Mouse (Mus musculus) kidney, adult 9 months (tissue): ENCODE measurements around the gene Arhgap27.
A peak's percentile ranks its signal among the peaks of the same experiment; 100 is the strongest.

Source experiments
- DNase-seq: peaks from one replicate; pipeline ENCODE4 v3.0.0; 2022

The Arhgap27 gene

DNA sequence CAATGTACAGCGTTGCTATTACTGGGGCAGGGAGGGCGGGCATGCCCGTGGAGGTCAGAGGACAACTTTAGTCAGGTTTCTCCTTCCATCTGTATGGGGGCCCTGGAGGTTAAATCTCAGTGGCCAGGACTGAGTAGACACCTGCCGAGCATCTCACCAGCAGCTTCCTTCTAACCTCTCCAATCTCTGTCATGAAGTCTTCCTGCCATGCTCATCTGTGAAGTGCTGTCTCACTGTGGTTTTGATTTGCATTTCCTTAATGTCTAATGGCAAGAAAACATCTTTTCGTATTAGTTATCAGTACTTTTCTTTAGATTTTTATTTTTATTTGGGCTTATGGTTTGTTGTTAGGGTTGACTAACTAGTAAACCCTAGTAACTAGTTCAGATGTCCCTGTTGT is 17.0 kb upstream of the Arhgap27 start:
- no peak for DNase-seq

DNA sequence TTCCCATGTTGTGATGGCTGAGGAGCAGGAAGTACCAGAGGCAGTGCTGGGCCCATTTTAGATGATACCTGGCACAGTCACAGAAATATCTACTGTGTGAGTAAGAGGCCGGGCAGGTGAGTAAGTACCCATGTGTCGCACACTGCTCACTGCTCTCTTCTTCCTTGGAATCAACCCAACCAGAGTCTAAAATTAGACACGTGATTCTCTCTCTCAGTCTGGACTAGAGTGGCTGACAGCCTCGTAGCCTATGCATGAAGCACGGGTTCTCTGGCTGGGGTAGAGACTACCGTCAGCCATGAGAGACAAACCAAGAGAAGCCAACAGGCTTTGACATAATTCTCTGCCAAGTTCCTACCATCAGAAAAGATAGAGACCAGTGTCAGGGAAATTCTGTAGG is 14.8 kb upstream of the Arhgap27 start:
- no peak for DNase-seq

DNA sequence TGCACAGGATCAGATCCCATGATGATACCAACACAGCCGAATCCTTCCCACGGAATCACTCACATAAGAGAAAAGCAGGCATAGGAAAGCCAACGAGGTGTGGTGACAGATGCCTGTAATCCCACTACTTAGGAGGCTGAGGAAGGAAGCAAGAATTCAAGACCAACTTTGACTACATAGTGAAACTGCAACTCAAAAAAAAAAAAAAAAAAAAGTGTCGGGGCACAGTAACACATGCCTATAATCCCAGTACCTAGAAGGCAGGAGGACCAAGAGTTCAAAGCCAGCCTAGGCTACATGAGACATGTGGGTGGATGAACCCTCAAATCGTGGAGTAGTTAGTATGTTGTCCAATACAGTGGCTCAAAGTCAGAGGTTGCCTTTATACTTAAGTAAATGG is 12.3 kb upstream of the Arhgap27 start:
- no peak for DNase-seq

DNA sequence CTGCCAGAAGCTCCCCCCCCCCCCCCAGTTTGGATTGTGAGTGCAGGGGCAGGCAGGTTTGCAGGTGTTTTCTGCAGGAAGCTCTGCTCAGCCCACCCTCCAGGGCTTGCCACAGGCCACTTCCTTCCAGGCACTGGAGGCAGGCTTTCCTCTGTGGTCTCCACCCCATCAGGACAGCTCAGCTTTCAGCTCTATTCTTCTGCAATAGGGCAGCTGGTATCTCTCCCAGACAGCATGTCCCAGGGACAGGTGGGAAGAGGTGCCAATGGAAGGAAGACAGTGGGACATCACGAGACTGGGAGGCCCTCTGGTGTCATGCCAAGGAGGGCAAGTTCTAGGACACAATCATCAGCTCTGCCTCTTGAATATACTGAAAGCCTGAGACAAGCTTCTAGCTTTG is 11.8 kb upstream of the Arhgap27 start:
- no peak for DNase-seq

DNA sequence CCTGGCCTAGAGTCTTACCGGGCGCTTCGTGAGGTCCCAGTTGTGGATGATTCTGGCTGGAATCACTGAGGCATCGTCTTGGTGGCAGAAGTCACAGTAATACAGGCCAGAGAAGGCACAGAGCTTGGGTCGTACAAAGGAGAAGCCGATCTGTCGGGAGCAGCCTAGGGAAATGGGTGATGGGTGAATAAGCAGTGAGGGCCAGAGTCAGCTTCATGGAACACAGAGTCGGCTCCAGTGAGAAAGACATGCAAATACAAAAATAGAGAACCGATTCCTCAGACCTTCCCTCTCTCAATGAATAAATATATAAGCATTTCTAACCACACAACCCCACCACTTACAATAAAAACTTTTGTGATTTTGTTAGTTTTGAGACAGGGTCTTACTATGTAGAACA is 10.4 kb upstream of the Arhgap27 start:
- no peak for DNase-seq

DNA sequence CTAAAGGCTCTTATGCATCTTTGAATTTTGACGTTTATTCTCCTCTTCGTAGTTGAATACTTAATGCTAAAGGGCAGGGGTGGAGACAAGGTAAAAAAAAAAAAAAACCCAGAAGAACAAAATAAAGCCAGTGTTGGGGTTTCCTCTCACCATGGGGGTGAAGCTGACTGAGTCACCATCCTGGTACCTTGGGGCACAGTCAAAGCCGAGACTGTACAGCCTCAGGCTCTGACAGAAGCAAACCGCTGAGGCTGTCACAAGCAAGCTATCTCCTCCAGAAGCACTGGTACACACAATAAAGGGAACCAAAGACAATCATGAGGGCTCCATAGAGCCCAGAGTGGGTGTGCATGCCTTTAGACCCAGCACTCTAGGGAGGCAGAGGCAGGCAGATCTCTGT is 9.1 kb upstream of the Arhgap27 start:
- DNase-seq: no peak

DNA sequence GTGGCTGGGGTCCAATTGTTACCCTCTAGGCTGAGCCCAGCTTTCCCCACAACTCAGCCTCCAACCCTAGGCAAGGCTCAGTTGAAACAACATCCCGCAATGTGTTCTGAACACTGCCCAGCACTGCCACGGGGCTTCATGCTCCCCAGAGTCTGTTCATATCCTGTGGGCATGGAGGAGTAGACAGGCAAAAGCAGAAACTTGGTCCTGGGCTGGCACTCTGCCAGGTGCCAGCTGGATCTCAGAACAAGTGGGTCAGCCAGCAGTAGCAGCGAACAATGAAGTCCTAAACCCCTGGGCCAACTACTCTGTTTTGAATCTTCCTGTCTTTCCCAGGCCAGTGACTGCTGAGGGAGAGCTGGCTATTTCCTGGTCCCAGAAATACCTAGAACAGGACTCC is 8.6 kb upstream of the Arhgap27 start:
- DNase-seq: no peak

DNA sequence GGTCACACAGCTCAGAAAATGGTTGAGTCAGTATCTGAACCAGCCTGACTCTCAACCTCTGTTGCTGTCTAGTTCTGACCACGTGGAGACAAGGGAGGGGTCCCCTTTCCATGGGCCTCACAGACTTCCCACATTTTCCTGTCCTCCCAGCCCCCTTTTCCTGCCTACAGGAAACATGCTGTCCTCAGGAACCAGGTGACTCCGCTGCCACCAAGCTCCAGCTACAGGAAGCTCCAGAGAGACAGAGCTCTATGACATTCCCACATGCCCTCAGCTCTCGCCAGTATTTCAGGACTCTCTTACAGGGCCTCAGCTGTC is 7.7 kb upstream of the Arhgap27 start:
- DNase-seq: peak; percentile 67

DNA sequence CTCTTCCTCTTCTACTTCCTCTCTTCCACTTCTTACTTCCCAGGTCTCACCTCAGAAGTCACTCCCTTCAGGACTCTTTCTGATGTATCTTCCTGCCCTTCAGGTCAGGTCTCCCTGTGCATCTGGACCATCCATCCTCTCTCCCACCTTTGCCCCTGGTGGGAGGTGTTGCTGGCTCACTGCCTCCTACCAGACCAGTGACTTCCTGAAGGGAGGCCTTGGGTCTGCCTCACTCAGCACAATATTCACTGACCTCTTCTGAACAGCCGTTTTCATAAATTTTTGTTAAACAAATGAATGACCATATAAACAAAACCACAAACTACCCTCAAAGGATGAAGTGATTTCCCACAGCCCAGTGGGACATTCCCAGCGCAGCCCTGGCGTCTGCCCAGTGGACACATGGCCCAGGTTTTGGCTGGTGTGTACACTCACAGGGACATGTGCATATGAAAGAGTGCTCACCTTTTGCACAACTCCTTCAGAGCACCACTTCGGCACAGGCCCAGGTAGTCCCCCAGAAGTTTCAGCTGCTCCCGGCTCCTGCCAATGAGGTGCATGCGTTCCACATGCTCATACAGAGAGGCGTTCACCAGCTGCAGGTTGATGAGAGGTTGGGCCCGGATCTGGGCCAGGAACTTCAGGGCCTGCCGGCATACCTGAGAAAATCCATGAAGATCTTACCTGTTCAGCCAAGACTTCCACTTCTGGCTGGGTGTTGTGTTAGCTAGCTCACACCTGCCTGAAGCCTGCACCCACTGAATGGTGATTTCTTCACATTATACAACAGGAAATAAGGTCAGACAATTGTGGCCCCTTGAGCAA is 7.1 kb upstream of the Arhgap27 start:
- no peak for DNase-seq

DNA sequence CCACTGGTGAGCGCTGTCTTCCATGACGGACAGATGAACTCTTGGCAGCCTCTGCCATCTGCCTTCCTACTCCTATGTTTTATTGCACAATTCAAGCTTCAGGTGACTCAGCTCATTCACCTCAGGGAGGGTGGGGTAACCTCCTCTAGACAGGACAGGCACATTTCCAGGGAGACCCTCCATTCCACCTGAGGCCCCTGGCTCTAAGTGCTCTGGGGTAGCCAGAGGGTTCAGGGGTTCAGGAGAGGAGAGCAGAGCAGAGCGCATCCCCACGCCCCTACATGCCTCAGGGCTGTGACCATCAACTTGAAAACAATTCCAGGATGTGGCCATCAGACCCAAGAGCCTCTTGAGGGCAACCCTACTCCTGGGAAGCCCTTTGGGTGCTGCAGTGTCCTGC is 2.0 kb upstream of the Arhgap27 start:
- DNase-seq: no peak

DNA sequence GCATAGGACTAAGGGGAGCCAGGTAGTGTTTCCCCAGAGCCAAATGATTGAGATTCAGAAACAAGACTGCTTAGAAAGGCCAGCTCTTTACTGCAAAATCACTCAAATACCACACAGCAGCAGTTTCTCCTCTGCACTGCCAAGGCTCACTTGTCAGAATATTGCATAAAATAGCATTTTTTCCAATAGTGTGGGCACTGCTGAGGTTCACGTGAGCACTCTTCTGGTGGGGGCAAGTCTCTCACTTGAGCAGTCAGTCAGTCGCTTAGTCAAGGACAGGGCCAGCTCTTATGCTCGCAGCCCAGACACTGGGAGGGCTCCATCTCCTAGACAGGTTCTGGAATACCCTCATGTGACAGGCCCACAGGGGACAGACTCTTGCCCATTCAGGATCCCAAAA is 1.5 kb upstream of the Arhgap27 start:
- no peak for DNase-seq

DNA sequence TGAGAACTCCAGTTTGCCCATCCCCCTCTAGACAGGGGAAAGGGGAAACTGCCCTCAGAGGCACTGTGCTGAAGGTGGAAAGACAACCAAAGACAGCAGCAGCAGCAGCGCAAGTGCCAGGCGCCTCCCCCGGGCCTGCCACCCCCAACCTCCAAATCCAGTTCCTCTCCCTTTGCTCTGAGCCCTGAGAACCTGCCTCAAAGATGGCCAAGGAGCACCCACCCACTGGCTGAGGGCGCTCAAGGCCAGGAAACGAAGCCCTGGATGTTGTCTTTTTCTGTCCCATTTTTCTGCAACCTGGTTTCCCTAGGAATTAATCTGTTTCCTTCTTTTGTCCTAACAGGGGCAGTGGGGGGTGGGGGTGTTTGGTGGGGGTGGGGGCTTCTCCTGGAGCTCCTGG is 843 bp upstream of the Arhgap27 start:
- DNase-seq: no peak

DNA sequence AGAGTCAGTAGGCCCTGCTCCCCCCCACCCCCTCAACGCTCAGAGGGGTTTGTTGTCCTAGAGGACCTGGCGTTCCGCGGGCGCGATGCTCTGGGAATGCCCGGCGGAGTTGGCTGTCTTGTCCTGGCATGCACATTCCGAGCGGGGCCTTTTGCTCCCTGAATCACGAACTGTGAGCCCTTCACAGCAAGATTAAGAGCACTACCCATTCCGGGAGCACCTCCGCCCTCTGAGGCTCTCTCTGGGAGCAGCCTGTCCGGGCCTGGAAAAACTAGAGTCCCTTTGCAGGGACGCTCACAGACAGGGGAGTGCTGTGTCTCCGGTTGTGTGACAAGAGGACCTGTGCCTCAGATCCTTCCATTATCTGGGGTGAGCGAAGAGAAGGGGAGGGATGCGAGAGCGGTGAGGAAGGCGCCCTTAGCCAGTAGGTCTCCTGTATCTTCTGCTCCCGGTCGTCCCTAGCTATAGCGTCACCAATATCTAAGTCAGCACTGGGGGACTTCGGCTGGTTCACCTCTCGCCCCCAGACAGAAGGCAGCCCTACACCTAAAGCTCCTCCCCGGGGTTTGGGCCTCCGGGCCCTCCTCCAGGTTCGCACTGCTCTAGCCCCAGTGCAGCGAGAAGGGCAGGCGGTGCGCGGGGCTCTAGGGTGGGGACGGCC is 841 bp downstream of the Arhgap27 start:
- no peak for DNase-seq

DNA sequence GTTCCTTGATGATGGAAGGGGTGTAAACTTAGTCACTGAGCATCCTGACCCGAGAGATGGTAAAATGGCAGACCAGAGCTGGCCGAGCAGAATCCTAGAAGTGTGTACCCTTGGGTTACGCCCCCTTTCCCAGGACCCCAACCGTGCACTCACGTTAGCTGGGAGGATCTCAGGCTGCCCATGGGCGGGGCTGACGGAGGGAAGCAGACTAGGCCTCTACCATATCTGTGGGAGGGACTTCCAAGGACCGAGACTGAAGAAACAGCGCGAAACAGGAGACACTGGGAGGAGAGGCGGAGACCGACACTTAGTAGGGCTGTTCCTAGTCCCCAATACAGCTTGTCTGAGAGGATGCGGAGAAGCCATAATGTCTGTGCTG is 1.4 kb downstream of the Arhgap27 start:
- DNase-seq: no peak

DNA sequence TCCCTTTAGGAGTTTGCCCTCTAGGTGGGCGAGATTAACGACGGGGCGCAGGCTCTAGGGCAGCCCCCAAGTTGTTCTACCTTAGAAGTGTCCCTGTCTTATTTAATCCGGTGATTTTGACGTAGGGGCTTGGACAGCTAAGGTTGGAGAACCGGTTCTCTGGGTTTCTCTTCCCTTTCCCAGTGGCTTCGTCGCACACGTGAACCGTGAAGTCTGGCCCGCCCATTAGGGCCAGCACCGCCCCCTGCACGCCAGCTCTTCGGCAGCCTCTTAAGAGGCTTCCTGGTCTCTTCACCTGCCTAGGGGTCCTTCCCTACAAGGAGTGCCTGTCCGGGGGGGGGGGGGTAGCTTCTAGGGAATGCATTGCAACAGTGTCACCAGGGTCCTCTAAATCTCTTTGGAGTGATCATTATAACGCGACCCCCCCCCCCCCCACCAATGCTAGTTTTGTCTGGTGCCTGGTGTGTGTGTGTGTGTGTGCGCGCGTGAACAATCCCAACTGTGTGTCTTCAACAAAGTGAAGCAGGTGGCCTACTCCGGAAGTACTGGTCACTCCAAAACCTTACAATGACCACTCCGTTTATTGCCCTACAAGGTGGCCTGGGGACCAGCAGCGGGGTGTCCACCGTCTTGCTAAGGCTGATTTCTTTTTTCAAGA is 2.0 kb downstream of the Arhgap27 start:
- peak; percentile 58 for DNase-seq

DNA sequence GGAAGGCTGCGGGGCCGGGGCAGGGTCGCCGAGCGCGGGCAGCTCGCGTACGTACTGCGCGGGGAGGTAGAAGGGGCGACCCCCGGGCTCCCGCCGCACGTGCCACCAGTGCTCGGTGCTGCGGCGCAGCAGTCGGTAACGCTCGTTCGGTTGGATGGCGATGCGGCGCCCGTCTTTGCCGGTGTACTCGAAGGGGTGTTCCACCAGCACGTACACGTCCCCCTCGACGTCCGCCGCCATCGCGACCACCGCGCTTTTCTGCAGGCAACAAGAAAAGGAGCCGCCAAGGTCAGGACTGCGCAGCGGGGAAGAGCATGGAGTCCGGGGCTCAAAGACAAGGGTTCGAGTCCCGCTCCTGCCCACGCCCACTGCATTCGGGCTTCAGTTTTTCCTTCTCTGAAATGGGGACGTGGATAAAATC is 2.8 kb downstream of the Arhgap27 start:
- no peak for DNase-seq

DNA sequence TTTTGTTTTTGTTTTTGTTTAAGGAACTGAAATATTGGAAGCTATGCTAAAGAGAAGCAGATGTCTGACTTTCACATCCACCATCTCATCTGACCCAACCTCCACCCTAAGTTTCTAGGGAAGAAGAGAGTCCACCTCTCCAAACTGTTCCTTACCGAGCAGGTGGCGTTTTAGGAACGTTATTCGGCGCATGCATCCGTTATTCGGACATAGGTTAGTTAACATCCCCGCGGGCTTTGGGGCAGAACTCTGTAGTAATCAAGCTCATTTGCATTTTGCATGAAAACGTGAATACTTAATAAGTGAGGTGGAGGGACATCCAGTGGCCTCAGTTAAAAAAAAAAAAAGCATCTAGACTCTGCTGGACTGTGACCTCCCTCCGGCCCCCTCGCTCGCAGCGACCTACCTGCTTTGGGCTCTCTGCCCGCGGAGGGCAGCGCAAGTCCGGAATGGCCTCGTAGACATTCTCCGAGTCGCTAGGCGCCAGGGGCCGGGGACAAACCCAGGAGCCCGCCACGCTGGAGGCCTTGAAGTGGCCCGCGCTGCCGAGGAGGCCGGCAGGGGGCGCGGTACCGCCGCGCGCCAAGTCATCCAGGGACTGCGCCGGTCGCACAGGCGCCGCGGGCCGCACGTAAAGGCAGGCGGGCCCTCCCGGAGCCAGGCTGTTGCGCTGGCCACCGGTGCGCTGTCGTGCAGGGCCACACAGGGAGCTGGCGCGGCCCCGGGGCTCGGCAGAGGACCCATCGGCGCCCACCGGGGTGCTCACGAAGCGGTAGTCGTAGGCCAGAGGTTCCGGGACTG is 3.5 kb downstream of the Arhgap27 start:
- DNase-seq: peak; percentile 86

DNA sequence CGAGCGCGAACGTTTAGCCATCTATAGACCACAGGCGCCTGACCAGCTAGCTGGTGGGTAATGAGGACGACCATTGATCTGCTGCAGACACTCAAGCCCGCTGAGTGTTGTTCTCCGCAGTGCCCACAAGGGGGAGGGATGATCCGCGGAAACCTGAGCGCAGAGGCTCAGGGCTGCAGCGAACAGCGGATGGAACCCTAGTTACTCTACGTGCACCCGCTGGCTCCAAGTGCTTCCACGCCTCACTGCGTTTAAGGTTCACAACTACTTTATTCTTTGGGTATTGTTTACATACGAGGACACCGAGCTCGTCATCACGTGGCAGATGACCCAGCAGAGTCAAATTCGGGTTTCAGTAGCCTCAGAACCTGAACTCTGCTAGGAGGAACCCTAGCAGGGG is 4.4 kb downstream of the Arhgap27 start:
- peak; percentile 82 for DNase-seq

DNA sequence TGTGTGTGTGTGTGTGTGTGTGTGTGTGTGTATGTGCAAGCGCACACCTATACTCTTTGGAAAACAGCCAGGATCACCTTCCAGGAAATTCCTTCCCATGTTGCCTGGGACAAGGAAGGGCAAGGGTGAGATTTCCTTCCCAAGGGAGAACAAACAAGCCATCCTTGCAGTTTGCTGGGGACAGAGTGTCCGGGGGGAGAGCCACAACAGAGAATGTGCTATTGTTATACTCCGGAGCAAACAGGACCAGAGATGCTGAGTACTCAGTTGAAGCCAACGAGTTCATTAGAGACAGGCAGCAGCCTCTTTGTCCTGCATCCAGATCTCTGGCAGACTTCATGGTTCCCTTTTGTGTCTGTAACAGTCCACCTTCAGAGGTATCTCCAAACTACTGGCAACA is 5.2 kb downstream of the Arhgap27 start:
- DNase-seq: peak; percentile 62

DNA sequence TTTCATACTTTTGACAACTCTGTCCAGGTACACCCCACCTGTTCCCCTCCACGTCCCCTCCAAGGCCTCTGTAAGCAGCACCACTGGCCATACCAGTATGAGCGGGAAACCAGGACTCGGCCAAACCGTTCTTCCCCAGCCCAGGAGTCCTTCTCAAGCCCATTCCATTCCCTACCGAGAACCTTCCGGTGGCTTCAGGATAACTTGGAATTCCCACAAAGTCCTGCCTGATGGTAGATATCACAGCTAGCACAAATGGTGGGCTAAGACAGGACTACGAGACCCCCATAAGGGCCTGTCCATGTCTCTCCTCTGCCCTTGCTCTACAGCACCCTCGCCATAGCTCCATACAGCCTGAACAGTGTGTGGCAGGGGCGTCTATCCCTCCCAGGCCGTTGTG is 5.8 kb downstream of the Arhgap27 start:
- DNase-seq: no peak

DNA sequence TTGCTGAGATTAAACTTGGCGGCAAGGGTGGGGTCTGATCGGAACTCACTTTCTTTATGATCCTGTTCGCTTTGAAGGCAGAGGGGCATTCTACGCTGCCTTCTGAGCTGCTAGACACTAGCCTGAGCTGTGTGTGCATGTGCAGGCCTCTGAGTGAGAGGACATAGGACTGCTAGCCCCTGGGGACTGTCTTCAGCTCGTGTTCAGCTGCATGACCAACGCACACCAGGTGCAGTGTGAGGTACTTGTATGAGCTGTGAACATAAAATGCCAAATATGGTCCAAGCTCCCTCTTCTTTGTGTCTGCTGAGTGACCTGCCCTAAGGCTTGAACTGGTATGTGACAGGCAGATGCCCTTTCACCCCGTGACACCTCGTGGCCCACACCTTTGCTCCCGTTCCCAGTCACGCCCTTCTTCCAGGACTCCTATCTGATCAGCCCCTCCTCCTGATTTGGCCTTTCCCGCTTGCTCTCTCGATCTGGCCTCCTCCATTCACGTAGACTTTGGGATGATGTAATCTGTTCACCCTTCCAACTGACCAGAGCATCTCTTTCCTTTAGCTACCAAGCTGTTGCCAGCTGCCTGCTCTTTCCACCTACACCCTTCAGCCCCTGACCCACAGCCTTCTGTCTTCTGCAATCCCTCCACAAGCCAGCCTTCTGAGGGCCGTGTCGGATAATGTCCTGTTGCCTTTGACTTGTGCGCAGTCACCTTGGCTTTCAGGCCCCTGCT is 6.4 kb downstream of the Arhgap27 start:
- no peak for DNase-seq

DNA sequence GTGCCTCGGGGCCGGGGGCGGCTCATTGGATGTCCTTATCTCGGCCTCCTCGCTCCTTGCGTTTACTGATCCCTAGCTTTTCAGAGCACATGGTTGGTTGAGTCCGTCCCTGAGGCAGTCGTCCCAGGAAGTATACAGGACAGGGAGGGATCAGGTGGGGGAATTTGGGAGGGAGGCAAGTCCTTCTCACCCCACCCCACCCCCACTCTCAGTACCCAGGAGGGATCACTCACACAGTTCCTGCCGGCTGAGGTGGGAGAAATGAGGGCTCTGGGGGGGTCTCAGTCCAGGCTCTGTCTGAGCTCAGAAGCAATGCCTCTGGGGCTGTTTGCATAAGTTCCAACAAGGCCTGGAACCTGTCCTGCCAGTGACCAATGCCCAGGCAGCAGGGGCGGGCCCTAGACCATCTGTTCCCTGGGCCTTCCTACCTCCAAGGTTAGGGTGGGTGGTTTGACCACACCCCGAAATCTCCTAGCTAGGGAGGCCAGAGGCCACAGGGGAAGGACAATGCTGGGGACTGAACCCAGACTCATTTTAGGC is 7.4 kb downstream of the Arhgap27 start:
- peak; percentile 87 for DNase-seq

DNA sequence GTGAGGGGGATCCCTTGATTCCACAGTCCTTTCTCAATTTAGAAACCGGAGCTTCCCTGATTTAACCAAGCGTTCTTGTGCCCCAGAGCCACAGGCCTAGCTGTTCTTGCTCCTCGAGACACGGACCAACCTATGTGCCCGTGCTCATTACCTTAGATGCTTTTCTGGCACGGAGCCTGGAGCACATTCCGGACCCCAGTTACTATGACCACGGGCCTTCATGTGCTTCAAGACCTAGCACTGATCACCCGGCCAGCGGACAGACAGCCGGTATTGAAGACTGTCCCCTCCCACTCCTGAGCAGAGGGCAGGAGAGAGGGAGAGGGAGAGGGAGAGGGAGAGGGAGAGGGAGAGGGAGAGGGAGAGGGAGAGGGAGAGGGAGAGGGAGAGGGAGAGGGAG is 8.2 kb downstream of the Arhgap27 start:
- peak; percentile 90 for DNase-seq
